Mouse (Mus musculus) c-Kit-positive CD71-negative TER-119-negative erythroid progenitor cells, embryonic 14.5 days (primary cell): ENCODE data around the gene Brd3.
"Not testable (repeated sequence)": the region's sequence is repeated elsewhere in the genome, so short reads cannot be mapped to it uniquely, and the experiment has no call there.

ENCODE experiments used
- DNase-seq: peaks from one replicate; pipeline ENCODE4 v3.0.0-alpha.2; 2013; ENCODE audit warnings: low read depth

Brd3 gene

GRCm38 (mm10) chr2:27507562-27507961 is at the start of gene Brd3:
Gene Brd3 (minus strand): TSS chr2:27507662.
- DNase-seq: no peak

GRCm38 (mm10) chr2:27556921-27557320 is 49.5 kb upstream of the Brd3 start:
- DNase-seq: no peak

GRCm38 (mm10) chr2:27554308-27554707 is 46.8 kb upstream of the Brd3 start:
- no peak for DNase-seq

GRCm38 (mm10) chr2:27552620-27553287 is 45.3 kb upstream of the Brd3 start:
- peak; percentile 49 for DNase-seq

GRCm38 (mm10) chr2:27548664-27549369 is 41.4 kb upstream of the Brd3 start:
- DNase-seq: no peak

- DNase-seq: no peak
These were observed 40.5 kb upstream of the Brd3 start for GRCm38 (mm10) chr2:27547986-27548385.

- DNase-seq: no peak
These were observed 39.9 kb upstream of the Brd3 start for GRCm38 (mm10) chr2:27547326-27547725.

- DNase-seq: not testable (repeated sequence)
These were observed 38.6 kb upstream of the Brd3 start for GRCm38 (mm10) chr2:27546041-27546440.

- not testable (repeated sequence) for DNase-seq
These were observed 38.1 kb upstream of the Brd3 start for GRCm38 (mm10) chr2:27545517-27545916.

GRCm38 (mm10) chr2:27544613-27545012 is 37.2 kb upstream of the Brd3 start:
- DNase-seq: no peak

GRCm38 (mm10) chr2:27541225-27541624 is 33.8 kb upstream of the Brd3 start:
- no peak for DNase-seq

- no peak for DNase-seq
These were observed 33.0 kb upstream of the Brd3 start for GRCm38 (mm10) chr2:27540515-27540836.

GRCm38 (mm10) chr2:27539772-27540514 is 32.5 kb upstream of the Brd3 start:
- peak; percentile 89 for DNase-seq

- no peak for DNase-seq
These were observed 31.9 kb upstream of the Brd3 start for GRCm38 (mm10) chr2:27539336-27539735.

GRCm38 (mm10) chr2:27538455-27539330 is 31.2 kb upstream of the Brd3 start:
- DNase-seq: not testable (repeated sequence)

GRCm38 (mm10) chr2:27518283-27518682 is 10.8 kb upstream of the Brd3 start:
- DNase-seq: no peak

GRCm38 (mm10) chr2:27516289-27516688 is 8.8 kb upstream of the Brd3 start:
- DNase-seq: no peak

- no peak for DNase-seq
These were observed 8.1 kb upstream of the Brd3 start for GRCm38 (mm10) chr2:27515341-27516166.

GRCm38 (mm10) chr2:27514639-27515328 is 7.3 kb upstream of the Brd3 start, which contains the start of gene Wdr5:
Gene Wdr5 (plus strand): TSS chr2:27515157.
- DNase-seq: peak; percentile 79

GRCm38 (mm10) chr2:27513861-27514260 is 6.4 kb upstream of the Brd3 start:
- no peak for DNase-seq
